Mouse (Mus musculus): ENCODE measurements at regions not wholly inside any gene's neighbourhood (a gene's known extent, or its start where the extent isn't known, plus 50 kb on each side); places are given as distances from the start of the nearest gene placed in this dataset.
A peak's percentile ranks its signal among the peaks of the same experiment; 100 is the strongest.

GRCm38 (mm10) chr5:139598715-139599114 is 55.4 kb downstream of the Uncx start:
- no peak for DNase-seq

DNA sequence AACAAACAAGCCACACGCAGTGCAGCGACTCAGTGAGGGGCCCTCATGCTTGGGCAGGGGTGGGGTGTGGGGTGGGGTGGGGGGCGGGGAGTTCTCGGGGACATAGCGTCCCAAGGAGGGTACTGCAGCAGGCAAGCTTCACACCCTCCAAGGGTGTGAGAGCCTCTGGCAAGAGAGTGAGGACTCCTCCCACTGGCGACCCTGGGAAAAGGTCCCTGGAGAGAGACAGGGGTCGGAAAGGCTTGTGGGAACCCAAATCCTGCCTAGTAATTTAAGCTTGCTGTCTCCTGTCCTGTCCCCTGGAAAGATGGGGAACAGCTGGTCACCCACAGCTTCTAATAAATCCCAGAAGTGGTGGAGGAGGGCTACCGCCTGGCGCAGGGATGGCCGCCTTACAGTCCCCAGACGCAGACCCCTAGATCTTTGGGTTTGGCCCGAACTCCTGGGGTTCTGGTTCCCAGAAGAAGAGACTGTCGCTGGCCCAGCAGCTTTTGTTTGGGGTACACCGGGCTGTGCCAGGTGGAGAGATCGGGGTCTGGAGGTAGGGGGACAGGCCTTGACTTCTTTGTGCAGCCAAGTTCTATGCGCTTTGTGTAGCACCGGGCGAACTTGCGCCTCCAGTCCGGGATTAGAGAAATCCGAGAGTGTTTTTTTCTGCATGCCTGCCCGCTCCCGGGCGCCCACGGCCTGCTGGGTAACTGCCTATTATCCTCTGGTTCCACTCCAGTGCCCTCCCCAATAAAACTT is 56.1 kb downstream of the Uncx start:
- DNase-seq: no peak

- DNase-seq: no peak
Measured at GRCm38 (mm10) chr5:139600213-139600612, 56.9 kb downstream of the Uncx start.

- no peak for DNase-seq
Measured at GRCm38 (mm10) chr5:139602860-139603259, 59.6 kb downstream of the Uncx start.

- no peak for DNase-seq
Measured at GRCm38 (mm10) chr5:139603535-139603934, 60.2 kb downstream of the Uncx start.

DNA sequence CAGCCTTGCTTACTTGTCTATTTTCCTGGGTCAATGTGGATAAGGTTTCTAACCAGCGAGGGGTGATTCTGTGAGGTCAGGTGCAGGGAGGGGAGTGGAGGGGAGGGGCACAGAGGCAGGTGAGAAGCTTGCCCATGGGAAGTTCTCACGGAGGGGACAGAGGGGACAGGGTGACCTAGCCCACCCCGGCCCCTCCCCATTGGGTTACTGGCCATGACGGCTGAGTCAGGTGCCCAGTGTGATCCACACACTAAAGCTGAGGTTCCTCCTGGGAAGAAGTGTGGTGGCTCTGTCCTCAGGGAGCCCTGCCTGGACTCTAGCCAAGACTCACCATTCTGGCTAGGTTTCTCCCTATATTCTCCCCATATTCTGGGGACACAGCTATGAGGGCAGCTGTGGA is 61.0 kb downstream of the Uncx start:
- no peak for DNase-seq

DNA sequence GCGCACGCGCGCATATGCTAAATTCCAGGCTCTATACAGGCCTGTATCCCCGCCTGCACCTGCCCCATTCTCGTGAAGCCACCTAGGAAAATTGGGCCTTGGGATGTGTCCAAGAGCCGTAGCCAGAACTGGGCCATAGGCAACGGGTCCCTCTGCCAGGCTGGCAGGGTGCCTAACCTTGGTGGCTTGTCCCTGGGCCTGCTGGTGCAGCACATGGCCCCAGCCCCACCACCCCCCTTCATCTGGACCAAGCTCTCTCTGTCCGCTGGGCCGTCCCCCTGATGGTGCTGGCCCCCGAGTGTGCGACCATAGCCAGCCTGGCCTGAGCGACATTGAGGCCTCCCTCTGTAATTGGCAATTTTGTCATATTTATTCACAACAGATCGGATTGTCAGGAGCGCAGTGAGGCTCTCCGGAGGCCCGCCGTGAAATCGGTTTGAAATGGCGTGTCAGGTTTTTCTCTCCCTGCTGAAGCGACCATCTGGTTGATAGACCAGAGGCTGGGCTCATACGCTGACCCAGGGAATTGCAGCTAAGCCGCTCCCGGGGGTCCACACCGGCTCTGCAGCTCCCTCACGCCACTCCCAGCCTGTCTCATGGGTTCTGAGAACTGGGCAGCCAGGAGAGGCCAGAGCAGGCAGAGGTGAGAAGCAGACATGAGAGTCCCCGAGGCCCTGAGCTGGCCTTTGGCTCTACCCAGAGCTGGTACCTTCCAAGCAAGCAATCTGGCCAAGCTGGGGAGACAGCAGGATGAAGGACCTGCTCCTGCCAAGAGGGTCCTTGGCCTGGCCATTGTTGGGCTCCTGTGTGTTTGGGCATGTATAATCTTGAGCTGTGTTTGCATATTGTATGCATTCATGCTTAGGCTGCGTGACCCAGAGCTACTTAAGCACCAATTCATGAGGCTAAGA is 67.6 kb downstream of the Uncx start:
- peak; percentile 96 for DNase-seq

GRCm38 (mm10) chr5:139612224-139612623 is 68.9 kb downstream of the Uncx start:
- DNase-seq: no peak

DNA sequence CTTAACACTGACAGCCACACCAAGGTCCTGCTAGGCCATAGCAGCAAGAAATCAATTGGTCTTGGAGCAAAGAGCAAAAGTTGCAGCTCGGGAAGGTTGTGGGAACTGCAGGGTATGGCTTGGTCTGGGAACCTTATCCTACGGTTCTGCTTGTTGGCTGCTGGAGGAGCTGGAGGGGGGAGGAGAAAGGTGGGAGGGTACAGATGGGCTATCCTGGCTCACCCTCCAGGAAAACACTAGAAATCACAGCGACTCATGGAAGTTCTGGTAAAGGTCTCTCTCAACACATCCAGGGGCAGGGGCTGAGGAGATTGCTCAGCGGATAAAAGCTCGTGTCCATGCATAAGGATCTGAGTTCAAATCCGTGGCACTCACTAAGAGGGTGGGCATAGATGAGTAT is 69.4 kb downstream of the Uncx start:
- DNase-seq: no peak

DNA sequence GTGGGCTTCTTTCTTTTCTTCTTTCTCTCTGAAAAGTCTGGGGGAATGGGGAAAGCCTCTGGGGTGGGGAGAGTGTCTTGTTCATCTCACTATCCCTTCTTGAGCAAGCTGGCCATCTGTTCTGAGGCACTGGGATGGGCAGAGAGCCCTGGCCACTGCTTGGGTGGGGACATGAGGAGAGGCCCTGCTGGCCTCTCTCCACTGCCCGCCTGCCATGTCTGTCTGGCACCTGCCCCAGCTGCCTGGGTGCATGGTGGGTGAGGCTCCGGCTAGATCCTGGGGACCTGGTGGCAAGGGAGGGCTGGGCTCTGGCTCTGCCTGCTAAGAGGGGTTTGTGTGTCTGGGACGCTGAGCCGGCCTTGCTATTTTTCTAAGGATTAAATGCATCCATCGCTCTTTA is 70.3 kb downstream of the Uncx start:
- DNase-seq: peak; percentile 75

- DNase-seq: no peak
Measured at GRCm38 (mm10) chr5:139619301-139620161, 76.2 kb downstream of the Uncx start.

- DNase-seq: no peak
Measured at GRCm38 (mm10) chr5:139625871-139626460, 82.7 kb downstream of the Uncx start.

- no peak for DNase-seq
Measured at GRCm38 (mm10) chr5:139627552-139627951, 84.3 kb downstream of the Uncx start.

GRCm38 (mm10) chr5:139637028-139637427 is 93.7 kb downstream of the Uncx start:
- DNase-seq: peak; percentile 70

- DNase-seq: no peak
Measured at GRCm38 (mm10) chr5:139640652-139641612, 95.2 kb downstream of the Micall2 start.

DNA sequence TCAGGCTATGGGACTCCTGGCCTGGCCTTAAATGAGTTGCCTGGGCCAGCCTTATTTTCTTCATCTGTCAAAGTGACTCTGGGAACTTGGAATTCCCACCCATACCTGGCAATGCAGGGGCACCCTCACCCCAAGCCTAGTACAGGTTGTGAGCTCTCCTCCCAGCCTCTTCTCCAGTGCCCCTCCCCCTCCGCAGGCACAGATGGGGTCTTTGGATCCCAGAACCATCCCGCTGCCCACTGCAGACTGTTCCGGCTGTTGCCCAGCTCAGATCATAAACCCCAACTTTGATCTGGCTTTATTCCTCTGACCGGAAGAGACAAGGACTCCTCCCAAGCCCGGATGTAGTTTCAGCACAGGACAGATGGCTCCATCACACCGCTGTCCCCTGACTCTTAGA is 91.3 kb downstream of the Micall2 start:
- DNase-seq: no peak

GRCm38 (mm10) chr5:139651041-139651440 is 85.1 kb downstream of the Micall2 start:
- no peak for DNase-seq

Measured in cerebellum, adult 8-10 months (tissue).